Mouse (Mus musculus) monocyte, adult 5-6 weeks (primary cell): Measurements from ENCODE around the gene Map3k10. TPM values are rescaled to one million over a fixed set of nuclear protein-coding genes. Genes with fewer than 3 reads are reported as not detected.

ENCODE experiments used
- ATAC-seq: fragments of 153-309, 156-312 bp; replicated peaks from 2 replicates; pipeline ENCODE4 v1.8.0; 2017; ENCODE audit warnings: mild to moderate bottlenecking; ENCODE audit not compliant: low TSS enrichment, insufficient number of reproducible peaks, severe bottlenecking, poor library complexity, low FRiP score
- total RNA-seq: library from RNA; stranded (forward); fragments of 200-1000, 200-491, 200-594 nt; gene quantifications from 3 replicates; pipeline ENCODE4 v1.2.3, GENCODE M21; 2017

The Map3k10 gene
- total RNA-seq, 1 experiment from 2014 or later, result 18.5 TPM

GRCm38 (mm10) chr7:27621028-27621427, 53.4 kb downstream of the Map3k10 start:
- ATAC-seq, result no peak

- no peak for ATAC-seq
Observed at GRCm38 (mm10) chr7:27613751-27614499, 60.5 kb downstream of the Map3k10 start.

GRCm38 (mm10) chr7:27612940-27613339, 61.5 kb downstream of the Map3k10 start:
- no peak for ATAC-seq

GRCm38 (mm10) chr7:27610871-27611270, 63.5 kb downstream of the Map3k10 start:
- no peak for ATAC-seq

GRCm38 (mm10) chr7:27610370-27610769, 64.0 kb downstream of the Map3k10 start:
- no peak for ATAC-seq

GRCm38 (mm10) chr7:27609688-27610087, 64.7 kb downstream of the Map3k10 start:
- no peak for ATAC-seq

GRCm38 (mm10) chr7:27609285-27609684, 65.1 kb downstream of the Map3k10 start:
- ATAC-seq, result no peak

GRCm38 (mm10) chr7:27608130-27608529, 66.3 kb downstream of the Map3k10 start:
- ATAC-seq, result no peak

GRCm38 (mm10) chr7:27607580-27607979, 66.8 kb downstream of the Map3k10 start:
- no peak for ATAC-seq

GRCm38 (mm10) chr7:27606481-27607254, 67.7 kb downstream of the Map3k10 start:
- no peak for ATAC-seq

Other genes starting within 250 kb of the Map3k10 start
- gene Sptbn4, start 226.9 kb downstream of the Map3k10 start, total RNA-seq, result not detected in 3 replicates
- gene Blvrb, start 226.6 kb downstream of the Map3k10 start, total RNA-seq, result 20.7 to 49.1 TPM (median 37.2 TPM) in 3 replicates
- 14.3 to 26.8 TPM (median 14.9 TPM) in 3 replicates for gene Sertad3, start 200.8 kb downstream of the Map3k10 start, total RNA-seq
- 14.4 to 44.5 TPM (median 30.3 TPM) in 3 replicates for gene Sertad1, start 187.7 kb downstream of the Map3k10 start, total RNA-seq
- gene Prx, start 175.3 kb downstream of the Map3k10 start, total RNA-seq, result 0.19 to 0.53 TPM (median 0.38 TPM) in 3 replicates
- gene Hipk4, start 151.3 kb downstream of the Map3k10 start, total RNA-seq, result not detected in 3 replicates
- gene Pld3, start 121.4 kb downstream of the Map3k10 start, total RNA-seq, result 13.7 to 42.8 TPM (median 31.8 TPM) in 3 replicates
- 3.6 to 29.0 TPM (median 10.5 TPM) in 3 replicates for gene 2310022A10Rik, start 121.4 kb downstream of the Map3k10 start, total RNA-seq
- gene Akt2, start 83.0 kb downstream of the Map3k10 start, total RNA-seq, result 77.2 to 150 TPM (median 108 TPM) in 3 replicates
- gene Ttc9b, start 20.7 kb downstream of the Map3k10 start, total RNA-seq, result not detected in 3 replicates
- gene Zfp607b, start 14.7 kb upstream of the Map3k10 start, total RNA-seq, result 0.58 to 1.4 TPM in 2 of 3 replicates, not detected in the other
- 5.2 to 9.4 TPM (median 7.4 TPM) in 3 replicates for gene Zfp60, start 56.8 kb upstream of the Map3k10 start, total RNA-seq
- 5.9 to 14.7 TPM (median 14.1 TPM) in 3 replicates for gene Zfp626, start 132.6 kb upstream of the Map3k10 start, total RNA-seq
- gene Zfp59, start 164.0 kb upstream of the Map3k10 start, total RNA-seq, result 2.5 to 8.0 TPM (median 5.8 TPM) in 3 replicates
- 9.2 to 22.9 TPM (median 10.5 TPM) in 3 replicates for gene Zfp607a, start 182.9 kb upstream of the Map3k10 start, total RNA-seq